Mouse (Mus musculus) olfactory bulb, adult 2 months (tissue): ENCODE measurements around the gene Cdh6.

ENCODE experiments used
- CTCF ChIP-seq: fragments of 200-500 bp; IDR thresholded peaks from 2 replicates; pipeline ENCODE4 v1.5.1; 2012; ENCODE audit warnings: low read depth, mild to moderate bottlenecking, low read length, moderate library complexity; ENCODE audit not compliant: insufficient read depth
- POLR2A ChIP-seq: fragments of 200-500 bp; IDR thresholded peaks from 2 replicates; pipeline ENCODE4 v1.6.1; 2012; ENCODE audit warnings: mild to moderate bottlenecking, low read depth, low read length, moderate library complexity; ENCODE audit not compliant: insufficient read depth

DNA sequence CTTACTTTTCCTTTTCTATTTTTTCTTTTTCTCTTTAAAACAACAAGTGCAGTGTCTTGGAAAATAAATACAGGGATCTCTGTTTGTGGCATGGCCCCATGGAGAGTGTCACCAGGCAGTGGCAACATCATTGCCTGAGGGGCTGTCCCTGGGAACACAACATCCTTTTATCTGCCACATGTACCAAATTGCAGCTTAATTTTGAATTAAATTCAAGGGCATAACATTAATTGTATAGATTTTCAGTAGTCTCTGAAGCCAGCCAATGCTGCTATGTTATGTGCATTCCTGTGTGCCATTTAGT, 105.3 kb downstream of the Cdh6 start:
- TF ChIP-seq POLR2A, result no peak
- TF ChIP-seq CTCF, result no peak
